Mouse (Mus musculus): Measurements from ENCODE around the gene Dntt. TPM values are rescaled to one million over a fixed set of nuclear protein-coding genes. Genes with fewer than 3 reads are reported as not detected.

Gene Dntt
- 0.10 and 0.15 TPM in 2 replicates for polyA plus RNA-seq (2012; rRNA removed)

DNA sequence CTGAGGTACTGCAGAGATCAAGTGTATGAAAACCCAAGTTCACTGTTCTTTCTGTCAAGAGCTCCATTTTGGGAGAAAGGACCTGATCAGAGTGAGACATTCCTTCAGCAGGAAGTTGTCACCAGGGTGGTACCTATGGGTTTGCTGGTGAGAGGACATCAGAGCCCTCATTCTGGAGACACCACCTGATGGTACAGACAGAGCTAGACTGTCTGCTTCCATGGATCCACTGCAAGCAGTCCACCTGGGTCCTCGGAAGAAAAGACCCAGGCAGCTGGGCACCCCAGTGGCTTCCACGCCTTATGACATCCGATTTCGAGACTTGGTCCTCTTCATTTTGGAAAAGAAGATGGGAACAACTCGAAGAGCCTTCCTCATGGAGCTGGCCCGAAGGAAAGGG, at the start of gene Dntt:
Dntt (plus strand) TSS at position 57 of the 400 bp plus-strand sequence.
- DNase-seq (ENCODE audit: low read depth, low spot score), result no peak
- whole genome bisulfite sequencing, result 81% methylated on average over 6 of the region's 6 CpGs

DNA sequence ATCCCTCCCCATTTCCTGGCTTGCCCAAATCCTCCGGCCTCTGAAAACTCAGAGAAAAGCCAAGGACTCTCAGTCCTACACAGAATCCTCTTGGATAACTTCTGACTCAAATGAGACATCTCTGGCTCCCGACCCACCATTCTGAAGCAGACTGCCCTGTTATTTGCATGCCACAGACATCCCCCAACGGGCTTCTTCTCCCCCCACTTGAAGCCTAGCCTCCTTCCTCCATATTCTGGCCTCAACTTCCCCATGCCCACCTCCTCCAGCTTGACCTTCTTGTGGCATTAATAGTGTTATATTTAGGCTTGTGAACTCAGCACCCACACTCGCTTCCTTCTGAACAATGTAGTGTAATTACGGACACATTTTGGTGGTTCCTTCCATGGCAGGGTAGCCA, 48.4 kb upstream of the Dntt start:
- WGBS, result 75% methylated on average over 5 of the region's 5 CpGs
- DNase-seq (ENCODE audit: low read depth, low spot score), result no peak

DNA sequence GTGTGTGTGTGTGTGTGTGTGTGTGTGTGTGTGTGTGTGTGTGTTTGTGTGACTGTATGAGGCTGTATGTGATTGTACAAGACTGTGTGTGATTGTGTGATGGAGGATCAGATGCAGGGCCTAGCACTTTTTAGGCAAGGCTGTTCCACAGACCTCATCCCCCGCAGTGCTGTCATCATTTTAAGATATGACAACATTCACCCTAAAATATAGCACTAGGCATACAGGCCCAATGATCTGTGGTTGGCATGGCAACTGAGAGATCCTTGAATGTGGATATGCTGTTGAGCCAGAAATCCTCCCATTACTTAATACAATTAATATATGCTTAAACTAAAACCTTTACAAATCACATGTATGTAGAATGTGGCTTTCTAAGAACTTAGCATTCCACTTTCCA, 44.5 kb upstream of the Dntt start:
- 100% methylated on average over 1 of the region's 1 CpGs for WGBS

DNA sequence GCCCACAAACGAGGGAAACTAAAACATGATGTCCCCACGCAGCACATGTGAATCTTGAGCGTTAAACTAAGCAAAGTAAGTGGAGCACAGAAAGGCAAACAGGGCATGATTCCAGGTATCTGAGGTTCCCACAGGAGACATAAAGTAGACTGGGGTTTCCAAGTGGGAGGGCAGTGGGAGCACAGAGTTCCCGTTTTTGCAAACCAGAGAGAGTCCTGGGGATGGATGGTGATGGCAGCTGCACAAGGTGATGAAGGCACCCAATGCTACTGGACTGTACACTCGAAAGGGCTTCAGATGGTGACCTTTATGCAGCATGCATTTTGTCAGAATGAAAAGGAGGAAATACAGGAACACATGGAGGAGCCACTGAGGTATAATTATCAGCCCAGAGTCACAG, 40.2 kb upstream of the Dntt start:
- DNase-seq (ENCODE audit: low read depth, low spot score), result no peak
- 60% methylated on average over 5 of the region's 5 CpGs for WGBS

More for the DNA sequence above, 44.5 kb upstream of the Dntt start:
- no peak for DNase-seq (ENCODE audit: low read depth, low spot score)

DNA sequence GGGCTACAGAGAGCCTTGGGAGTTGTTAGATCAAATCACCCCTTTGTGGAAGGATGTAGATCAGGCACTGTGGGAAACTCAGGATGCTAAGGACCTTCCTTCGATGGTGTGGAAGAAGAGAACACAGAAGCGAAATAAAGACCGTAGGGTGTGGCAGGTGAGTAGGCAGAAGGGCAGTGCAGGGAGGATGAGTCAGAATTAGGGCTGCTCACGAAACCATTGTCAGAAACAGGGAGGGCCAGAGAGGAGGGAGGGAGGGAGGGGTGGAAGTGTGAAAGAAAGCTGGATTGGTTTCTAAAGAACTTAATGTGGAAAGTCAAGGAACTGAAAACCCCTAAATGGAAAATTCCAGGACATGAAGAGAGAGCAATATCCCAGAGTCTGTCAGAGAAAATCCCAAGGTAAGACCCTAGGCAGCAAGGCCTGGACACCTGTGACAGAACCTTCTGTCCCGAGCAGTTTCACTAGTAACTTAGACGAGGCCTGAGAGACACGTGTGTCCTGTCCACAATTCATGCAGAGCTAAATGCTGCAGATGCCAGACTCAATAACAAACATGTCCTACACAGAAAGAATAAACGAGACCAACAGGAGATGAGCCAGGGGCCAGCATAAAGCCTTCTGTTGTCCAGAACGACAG, 39.0 kb upstream of the Dntt start:
- WGBS, result 28% methylated on average over 9 of the region's 9 CpGs
- no peak for DNase-seq (ENCODE audit: low read depth, low spot score)

DNA sequence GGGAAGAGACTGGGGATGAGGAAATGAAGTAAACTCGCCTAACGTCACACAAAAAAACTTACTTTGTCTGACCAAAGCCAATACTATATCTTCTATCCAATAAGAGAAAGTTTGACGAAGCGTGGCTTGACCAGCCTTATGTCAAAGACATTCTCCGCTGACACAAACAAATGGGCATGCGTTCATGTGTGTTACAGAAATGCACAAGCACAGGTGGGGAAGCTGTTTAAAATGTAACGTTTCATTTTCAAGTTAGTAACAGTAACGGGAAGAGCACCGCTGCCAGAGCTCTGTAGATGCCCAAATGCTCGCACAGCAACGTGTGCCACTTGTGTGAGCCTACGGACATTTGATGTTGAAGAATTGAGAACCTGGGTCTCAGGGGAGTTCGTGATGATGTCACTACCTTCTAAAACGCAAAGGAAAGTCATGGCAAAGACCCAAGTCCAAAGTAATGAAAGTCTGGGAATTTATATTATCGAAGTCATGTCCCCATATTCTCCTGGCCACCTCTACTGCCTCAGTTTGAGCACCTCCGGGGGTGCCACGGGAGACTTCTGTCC, 38.2 kb upstream of the Dntt start:
- 70% methylated on average over 17 of the region's 17 CpGs for WGBS
- DNase-seq (ENCODE audit: low read depth, low spot score), result no peak

DNA sequence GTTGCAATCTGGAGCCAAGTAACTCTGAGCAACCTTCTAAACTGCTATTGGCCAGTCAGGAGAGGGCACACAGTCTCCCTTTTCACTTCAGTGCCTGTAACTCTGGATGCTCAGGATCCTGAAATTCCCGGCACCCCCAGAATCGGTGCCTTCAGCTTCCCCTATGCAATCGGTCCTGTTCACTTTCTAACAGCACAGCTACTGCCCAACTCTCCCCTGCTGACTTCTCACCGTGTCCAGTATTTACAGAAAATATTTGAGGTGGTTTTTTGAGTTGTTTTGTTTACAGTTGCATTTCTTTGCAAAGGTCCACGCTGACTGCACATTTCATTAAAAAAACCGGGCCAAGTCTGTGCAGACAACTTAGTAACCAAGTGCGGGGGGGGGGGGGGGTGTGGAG, 37.4 kb upstream of the Dntt start:
- no peak for DNase-seq (ENCODE audit: low read depth, low spot score)
- WGBS, result 22% methylated on average over 7 of the region's 7 CpGs

DNA sequence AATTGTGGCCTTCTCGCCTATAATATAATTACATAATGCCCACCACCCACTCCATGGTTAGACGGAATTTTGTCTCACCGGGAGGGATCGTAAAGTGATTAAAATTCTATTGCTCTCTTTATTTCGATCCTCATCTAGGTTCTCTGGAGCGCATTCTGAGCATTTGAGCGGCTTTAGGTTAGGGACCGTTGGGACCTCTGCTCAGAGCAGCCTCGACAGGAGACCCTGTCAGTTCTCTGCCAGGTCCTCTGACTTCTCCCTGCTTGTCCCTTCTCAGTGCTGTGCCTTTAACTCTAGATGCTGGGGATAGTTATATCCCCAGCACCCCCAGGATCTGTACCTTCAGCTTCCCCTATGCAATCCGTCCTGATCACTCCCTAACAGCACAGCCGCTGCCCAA, 37.0 kb upstream of the Dntt start:
- DNase-seq (ENCODE audit: low read depth, low spot score), result no peak
- 17% methylated on average over 11 of the region's 11 CpGs for WGBS

DNA sequence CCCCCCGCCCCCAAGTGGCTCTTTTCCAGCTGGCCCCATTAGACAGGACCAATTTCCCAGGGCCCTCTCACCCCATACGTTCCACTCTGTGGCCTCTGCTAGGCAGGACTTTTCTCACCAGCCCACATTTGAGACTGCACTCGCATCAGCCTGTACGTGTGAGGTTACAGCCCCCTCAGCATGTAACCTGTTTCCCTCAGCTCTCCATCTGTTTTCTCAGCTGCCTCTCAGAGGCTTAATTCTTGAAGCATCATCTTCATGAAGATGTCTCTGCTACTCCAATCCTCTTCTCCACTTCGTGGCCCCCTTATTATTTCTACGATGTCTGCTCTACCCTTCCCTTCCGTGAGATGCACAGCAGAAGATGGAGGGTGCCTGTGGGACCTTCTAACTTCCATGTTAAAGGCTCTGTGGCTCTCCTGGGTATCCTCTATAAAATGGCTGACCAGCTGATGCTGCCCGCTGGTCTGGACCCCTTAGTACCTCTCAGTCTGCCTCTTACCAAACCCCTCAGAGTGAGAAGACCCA, 36.5 kb upstream of the Dntt start:
- DNase-seq (ENCODE audit: low read depth, low spot score), result no peak
- 22% methylated on average over 8 of the region's 8 CpGs for WGBS

DNA sequence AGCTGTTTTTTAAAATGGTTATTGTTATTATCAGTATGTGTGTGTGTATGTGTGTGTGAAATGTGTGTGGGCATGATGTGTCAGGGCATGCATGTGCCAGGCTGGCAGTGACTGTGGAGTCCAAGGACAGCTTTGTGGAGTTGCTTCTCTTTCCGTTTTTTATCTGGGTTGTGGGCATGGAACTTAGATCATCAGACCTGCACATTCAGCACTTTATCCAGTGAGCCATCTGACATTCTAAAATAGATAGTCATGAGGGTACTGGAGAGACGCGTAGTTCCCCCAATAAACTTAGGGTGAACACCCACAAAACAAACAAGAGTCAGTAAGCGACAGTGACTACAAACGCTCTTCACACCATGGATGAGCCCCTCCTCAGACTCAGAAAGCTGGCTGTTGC, 35.7 kb upstream of the Dntt start:
- WGBS, result 18% methylated on average over 5 of the region's 5 CpGs
- DNase-seq (ENCODE audit: low read depth, low spot score), result no peak

DNA sequence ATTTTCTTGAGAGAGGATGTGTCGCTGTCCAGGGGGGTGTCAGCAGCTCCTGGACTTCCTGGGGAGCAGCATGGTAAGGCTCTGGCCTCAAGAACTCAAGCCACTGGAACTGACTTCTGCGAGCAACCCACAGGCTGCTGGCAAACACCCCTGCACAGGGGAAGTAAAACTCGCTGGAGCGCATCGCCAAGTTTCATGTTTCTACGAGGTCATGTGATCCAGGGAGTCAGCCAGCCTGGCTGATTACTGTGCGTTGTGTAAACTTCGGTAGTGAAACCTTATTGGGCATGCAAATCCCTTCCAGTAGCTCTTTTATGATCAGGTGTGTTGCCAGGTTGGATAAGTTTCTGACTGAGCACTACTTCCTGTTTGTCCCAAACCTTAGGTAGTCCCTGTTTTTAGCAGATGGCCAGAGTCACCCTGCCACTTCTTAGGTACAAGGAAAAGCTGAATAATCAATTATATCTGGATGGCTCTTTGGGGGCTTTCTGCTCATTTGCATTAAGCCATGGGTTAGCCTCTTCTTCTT, 35.0 kb upstream of the Dntt start, which contains the start of gene Blnk:
Blnk (minus strand) TSS at position 479 of the 529 bp plus-strand sequence.
- peak; percentile 94 for DNase-seq (ENCODE audit: low read depth, low spot score)
- WGBS, result 7% methylated on average over 8 of the region's 8 CpGs

DNA sequence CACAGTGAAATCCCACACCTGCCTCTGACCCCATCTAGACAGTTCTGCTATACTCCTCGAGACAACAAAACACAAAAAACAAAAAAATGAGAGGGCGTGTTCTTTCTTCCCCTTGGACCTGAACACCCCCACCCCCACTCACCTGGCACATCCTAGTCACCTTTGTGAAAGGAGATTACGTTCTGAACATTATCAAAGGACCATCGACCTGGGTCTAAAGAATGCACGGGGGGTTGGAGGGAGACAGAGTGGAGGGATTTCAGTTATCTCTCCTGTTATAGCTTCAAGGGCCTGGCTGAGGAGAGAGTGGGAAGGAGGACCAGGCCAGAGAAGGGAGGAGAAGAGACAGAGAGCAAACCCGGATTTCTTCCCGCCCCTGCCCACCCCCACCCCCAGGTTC, 34.2 kb upstream of the Dntt start:
- no peak for DNase-seq (ENCODE audit: low read depth, low spot score)
- 25% methylated on average over 7 of the region's 7 CpGs for WGBS

DNA sequence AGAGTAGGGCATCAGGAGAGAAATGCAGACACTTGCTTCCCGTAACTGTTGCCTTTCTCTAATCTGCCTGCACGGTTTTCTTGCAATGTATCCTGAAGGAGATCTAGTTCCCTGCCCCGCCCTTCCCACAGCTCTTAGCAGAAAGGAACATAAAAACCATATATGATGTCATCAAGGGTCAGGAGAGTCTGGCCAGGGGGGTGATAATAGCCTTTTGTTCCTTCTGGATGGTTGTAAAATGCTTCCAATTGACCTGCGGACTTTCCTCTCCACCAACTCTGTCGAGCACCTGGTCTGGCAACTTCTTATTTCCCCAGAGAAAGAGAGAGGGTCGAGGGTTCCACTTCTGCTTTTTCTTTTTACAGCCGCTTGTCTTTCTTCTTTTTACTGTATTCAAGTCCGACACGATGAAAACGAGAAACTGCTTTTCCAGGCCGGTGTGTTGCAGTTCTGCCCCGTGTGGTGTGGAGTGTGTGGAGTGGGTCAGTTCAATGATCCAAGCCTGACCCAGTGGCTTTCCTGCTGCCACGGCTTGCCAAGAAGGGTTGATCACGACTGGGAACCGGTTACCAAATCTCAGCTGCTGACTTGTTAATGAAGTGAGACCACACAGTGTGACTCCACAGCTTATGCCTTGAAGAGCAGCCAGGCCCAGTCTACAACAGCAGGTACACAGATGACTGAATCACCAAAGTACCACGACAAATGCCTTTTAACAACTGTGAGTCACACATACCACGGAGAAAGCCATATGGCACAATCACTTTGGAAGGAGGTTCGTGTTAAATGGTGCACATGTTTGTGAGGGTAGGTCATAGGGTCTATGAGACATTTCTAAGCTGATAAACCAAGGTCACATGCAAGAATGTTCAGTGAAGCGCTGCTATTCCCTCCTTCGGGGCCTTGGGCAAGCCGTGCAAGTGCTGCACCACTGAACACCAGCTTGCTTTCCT, 33.4 kb upstream of the Dntt start:
- WGBS, result 18% methylated on average over 21 of the region's 21 CpGs
- DNase-seq (ENCODE audit: low read depth, low spot score), result no peak

DNA sequence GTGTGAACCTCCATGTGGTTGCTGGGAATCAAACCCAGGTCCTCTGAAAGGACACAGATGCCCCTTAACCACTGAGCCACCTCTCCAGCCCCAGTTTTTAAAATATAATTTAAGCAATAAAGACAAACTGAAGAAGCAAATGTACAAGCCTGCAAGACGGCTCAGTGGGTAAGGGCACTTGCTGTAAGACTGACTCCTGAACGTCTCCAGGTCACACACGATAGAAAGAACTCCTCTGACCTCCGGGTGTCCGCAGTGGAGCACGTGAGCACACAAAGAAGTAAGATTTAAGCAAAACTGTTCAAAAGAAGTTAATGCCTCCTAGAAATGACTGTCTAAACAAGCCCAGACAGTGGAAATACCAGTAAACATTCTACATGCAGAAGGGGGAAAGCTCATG, 32.4 kb upstream of the Dntt start:
- no peak for DNase-seq (ENCODE audit: low read depth, low spot score)
- WGBS, result 87% methylated on average over 6 of the region's 6 CpGs

DNA sequence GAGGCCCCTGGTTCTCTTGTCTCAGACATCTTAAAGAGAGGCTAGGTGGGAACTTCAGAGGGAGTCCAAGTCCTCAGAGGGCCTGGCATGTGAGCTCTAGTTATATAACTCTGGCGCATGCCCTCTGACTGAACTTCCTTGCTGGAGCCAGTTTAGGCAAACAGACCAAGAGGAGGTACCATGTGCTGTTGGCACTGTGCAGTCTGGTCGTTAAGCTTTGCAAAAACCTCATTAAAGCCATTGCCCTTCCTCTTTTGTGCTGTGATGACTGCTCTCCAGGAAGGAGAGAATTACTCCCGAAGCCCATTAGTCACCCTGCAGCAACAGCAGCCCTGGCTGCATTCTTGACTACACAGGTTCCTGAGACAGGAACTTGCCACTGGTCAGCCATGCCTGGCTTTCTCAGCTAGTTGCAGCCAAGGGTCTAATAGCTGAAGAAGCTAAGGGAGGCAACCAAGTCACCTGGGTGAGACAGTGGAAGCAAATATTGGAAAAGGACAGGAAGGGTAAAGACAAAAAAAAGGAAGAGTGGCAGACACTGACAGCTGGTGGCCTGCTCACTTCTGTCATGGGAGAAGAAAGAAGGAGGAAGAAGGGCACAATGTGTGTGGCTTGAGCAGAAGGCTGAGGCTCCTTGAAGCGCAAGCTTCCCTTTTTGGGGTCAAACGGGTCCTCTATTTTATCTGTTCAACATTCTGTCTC, 30.5 kb upstream of the Dntt start:
- DNase-seq (ENCODE audit: low read depth, low spot score), result peak; percentile 94
- WGBS, result 31% methylated on average over 5 of the region's 5 CpGs

DNA sequence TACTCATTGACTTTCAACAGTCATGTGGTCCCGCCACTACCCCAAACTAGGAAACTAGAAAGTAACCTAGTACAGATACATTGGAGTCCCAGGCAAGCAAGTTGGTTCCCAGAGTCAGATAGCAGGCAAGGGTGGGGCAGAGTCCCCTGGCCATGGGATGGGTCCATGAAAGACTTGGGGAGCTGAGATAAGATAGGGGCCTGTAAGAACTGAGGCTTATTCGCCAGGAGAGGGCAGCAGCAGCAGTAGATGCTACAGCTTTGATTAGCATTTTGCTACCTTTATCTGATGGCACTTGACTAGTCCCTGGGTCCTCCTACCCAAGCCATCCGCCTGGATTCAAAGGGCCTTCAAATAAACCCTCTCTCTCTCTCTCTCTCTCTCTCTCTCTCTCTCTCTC, 29.5 kb upstream of the Dntt start:
- 52% methylated on average over 3 of the region's 3 CpGs for WGBS
- DNase-seq (ENCODE audit: low read depth, low spot score), result no peak

DNA sequence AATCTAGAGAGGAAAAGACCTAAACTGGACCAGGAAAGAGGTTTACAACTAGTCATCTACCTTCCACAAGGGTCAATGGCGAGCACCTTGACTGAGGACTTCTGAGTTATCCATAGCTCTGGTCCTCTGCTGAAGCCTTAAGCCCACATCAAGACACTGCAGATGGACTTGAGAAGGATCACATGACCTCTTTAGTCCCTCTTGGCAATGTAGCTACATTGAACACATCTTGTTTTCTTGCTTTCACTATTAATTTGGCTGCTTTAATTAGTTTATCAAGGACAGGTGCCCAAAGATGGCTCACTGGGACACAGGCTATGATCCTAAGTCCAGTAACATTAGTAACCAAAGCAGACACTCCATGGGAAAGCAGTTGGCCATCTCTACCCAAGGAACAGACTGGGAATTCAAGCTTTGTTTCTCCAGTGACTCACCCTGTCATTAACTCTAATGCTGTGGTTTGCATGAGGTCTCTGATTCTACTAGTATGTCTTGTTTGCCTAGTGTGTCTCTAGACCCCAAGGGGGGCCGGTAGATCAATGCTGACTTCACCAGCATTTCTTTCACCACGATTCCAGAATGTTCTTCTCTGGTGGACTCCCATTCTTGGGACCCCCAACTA, 25.3 kb upstream of the Dntt start:
- 93% methylated on average over 3 of the region's 3 CpGs for WGBS
- no peak for DNase-seq (ENCODE audit: low read depth, low spot score)

DNA sequence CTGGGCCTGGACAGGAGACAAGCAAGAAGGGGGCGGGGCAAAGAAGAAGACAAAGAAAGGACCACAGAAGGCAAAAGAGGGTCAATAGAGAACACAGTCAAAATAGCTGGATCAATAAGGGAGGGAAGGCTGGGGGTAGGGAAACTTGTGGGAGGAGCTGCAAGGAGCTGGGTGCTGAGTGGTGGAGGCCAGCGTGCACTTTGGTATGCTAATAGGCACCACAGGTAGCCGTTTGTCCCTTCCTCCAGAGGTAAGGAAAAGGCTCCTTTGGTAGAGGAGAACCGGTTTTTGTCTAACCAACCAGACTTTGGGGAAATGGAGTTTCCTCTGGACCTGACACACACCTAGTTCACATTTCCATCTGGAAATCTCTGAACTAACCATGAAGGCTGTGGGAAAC, 22.5 kb upstream of the Dntt start:
- DNase-seq (ENCODE audit: low read depth, low spot score), result no peak
- WGBS, result 26% methylated on average over 4 of the region's 4 CpGs

DNA sequence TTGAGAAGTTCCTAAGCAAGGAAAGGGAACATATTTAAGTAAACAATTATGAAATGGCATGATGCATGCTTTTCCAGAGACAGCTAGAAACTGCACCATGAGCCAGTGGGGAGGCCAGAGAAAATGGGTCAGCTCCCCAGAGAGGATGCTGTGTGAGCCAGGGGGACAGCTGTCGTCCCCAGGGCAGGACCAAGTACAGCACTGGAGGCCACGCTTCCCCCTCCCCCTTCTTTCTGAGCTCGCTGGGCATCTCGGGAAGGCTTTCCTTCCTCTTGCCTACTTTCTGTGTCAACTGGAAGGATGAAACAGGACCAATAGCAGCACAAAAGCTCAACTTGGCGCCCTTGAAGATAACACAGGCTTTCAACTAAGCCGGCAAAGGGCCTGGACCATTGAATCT, 21.7 kb upstream of the Dntt start:
- no peak for DNase-seq (ENCODE audit: low read depth, low spot score)
- WGBS, result 17% methylated on average over 6 of the region's 6 CpGs
